Mouse (Mus musculus) liver, adult (tissue): ENCODE results near the gene Nol10.

Experiments
- GATA4 ChIP-seq: IDR thresholded peaks from 2 replicates; pipeline ENCODE4 v1.6.1; 2014; ENCODE audit warnings: mild to moderate bottlenecking, low read length; ENCODE audit not compliant: insufficient replicate concordance

Nol10 gene

GRCm38 (mm10) chr12:17382759-17383158, 34.5 kb downstream of the Nol10 start:
- TF ChIP-seq GATA4, result no peak

GRCm38 (mm10) chr12:17386896-17387295, 38.6 kb downstream of the Nol10 start:
- no peak for TF ChIP-seq GATA4

GRCm38 (mm10) chr12:17387332-17388135, 39.3 kb downstream of the Nol10 start:
- TF ChIP-seq GATA4, result no peak

GRCm38 (mm10) chr12:17388136-17388437, 39.8 kb downstream of the Nol10 start:
- no peak for TF ChIP-seq GATA4

GRCm38 (mm10) chr12:17390036-17390435, 41.8 kb downstream of the Nol10 start:
- TF ChIP-seq GATA4, result peak; percentile 52; the same call in 1 of the 2 replicates

GRCm38 (mm10) chr12:17390510-17390909, 42.3 kb downstream of the Nol10 start:
- no peak for TF ChIP-seq GATA4

- TF ChIP-seq GATA4, result no peak
Observed at GRCm38 (mm10) chr12:17393148-17393547, 44.9 kb downstream of the Nol10 start.

- no peak for TF ChIP-seq GATA4
Observed at GRCm38 (mm10) chr12:17397150-17397549, 48.9 kb downstream of the Nol10 start.

GRCm38 (mm10) chr12:17401419-17401818, 53.2 kb downstream of the Nol10 start:
- TF ChIP-seq GATA4, result peak; percentile 30

- peak; percentile 92 for TF ChIP-seq GATA4
Observed at GRCm38 (mm10) chr12:17402116-17402515, 53.9 kb downstream of the Nol10 start.

GRCm38 (mm10) chr12:17403998-17404397, 55.7 kb downstream of the Nol10 start:
- TF ChIP-seq GATA4, result no peak

- no peak for TF ChIP-seq GATA4
Observed at GRCm38 (mm10) chr12:17406825-17407224, 58.6 kb downstream of the Nol10 start.

GRCm38 (mm10) chr12:17408312-17408711, 60.1 kb downstream of the Nol10 start:
- TF ChIP-seq GATA4, result no peak

GRCm38 (mm10) chr12:17411242-17411641, 63.0 kb downstream of the Nol10 start:
- no peak for TF ChIP-seq GATA4

- no peak for TF ChIP-seq GATA4
Observed at GRCm38 (mm10) chr12:17411797-17412526, 63.7 kb downstream of the Nol10 start.

GRCm38 (mm10) chr12:17414734-17415133, 66.5 kb downstream of the Nol10 start:
- no peak for TF ChIP-seq GATA4
